Mouse (Mus musculus): Measurements from ENCODE around the gene Bcl2. TPM values are rescaled to one million over a fixed set of nuclear protein-coding genes. Genes with fewer than 3 reads are reported as not detected.

Gene Bcl2
- total RNA-seq, 2 experiments from 2014 or later, result 3.4 to 3.6 TPM

Small RNA genes lying within 50 kb of the gene (microRNA-seq; reads per million reads assigned to microRNA genes)
- 0 reads per million in 2 experiments for gene Mir3473f

Other genes with a start within 250 kb of the Bcl2 start
- gene Kdsr, start 45.5 kb upstream of the Bcl2 start, total RNA-seq (2021), result 1 to 10 TPM; 4.5 to 5.9 TPM
- gene Vps4b, start 82.5 kb upstream of the Bcl2 start, total RNA-seq (2021), result 10 to 100 TPM; 21.7 to 24.0 TPM
- gene Serpinb5, start 146.9 kb upstream of the Bcl2 start, total RNA-seq (2021), result not detected
- under 1 TPM in 1 of 2 experiments, not detected in 1; 0.35 TPM for gene Serpinb12, start 220.2 kb upstream of the Bcl2 start, total RNA-seq (2021)

Data from gastrocnemius, postnatal 14 days (tissue).